Mouse (Mus musculus) G1E (cell line): ENCODE measurements around the gene Cdkal1.

Experiments used
- CTCF ChIP-seq: IDR thresholded peaks from 2 replicates; pipeline ENCODE4 v1.5.1; 2012; ENCODE audit warnings: low read depth, low read length, inconsistent platforms, mixed read lengths
- GATA1 ChIP-seq: IDR thresholded peaks from 2 replicates; pipeline ENCODE4 v1.6.1; 2012; ENCODE audit warnings: borderline replicate concordance, low read length, inconsistent platforms, mixed read lengths
- GATA2 ChIP-seq: IDR thresholded peaks from 2 replicates; pipeline ENCODE4 v1.6.1; 2012; ENCODE audit warnings: low read depth, low read length, inconsistent platforms, borderline replicate concordance
- TAL1 ChIP-seq: conservative IDR thresholded peaks from 2 replicates; pipeline ENCODE4 v1.6.1; 2012; ENCODE audit warnings: low read depth, low read length, inconsistent platforms, mixed read lengths

DNA sequence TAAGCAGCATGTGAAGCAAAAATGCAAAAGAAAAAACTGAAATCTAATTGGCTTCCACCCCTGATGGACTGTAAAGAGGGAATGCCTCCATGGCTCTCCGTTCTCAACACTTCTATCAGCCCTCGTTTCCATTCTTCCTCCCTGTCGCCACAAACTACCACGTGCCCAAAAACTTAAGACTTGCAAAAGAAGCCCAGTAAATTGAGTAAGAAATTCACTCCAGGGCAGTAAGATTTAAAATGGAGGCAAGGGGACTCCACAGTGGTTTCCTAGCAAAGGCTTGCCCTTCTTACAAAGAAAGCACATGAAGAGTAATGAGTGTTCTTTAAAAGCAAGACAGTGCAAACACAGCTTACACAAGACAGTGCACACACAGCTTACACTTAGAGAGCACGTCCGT lies 64.0 kb downstream of the Cdkal1 start:
- TF ChIP-seq TAL1 (no peak), GATA1 (no peak), CTCF (no peak), GATA2 (no peak)
